Mouse (Mus musculus) neural tube, embryonic 13.5 days (tissue): Measurements from ENCODE around the gene Calcoco1. TPM values are rescaled to one million over a fixed set of nuclear protein-coding genes. Genes with fewer than 3 reads are reported as not detected.
"Not testable (repeated sequence)": the region's sequence is repeated elsewhere in the genome, so short reads cannot be mapped to it uniquely, and the experiment has no call there.

ENCODE experiments used
- ATAC-seq: fragments of 200-750 bp; cut with Nextera tagmentation; 2 replicates; pipeline ENCODE4 v1.8.0; 2017; ENCODE audit warnings: low read depth, mild to moderate bottlenecking, moderate TSS enrichment, moderate library complexity
- H3K27ac ChIP-seq: fragments of 300-500 bp; sonication (generic); replicated peaks from 2 replicates; pipeline ENCODE4 v1.5.1; 2015; ENCODE audit warnings: moderate library complexity, mild to moderate bottlenecking, inconsistent platforms
- H3K27me3 ChIP-seq: fragments of 300-500 bp; sonication (generic); 2 replicates; pipeline ENCODE4 v1.6.1; 2015; ENCODE audit warnings: mild to moderate bottlenecking, inconsistent platforms
- H3K36me3 ChIP-seq: fragments of 300-500 bp; sonication (generic); 2 replicates; pipeline ENCODE4 v1.6.1; 2015; ENCODE audit warnings: mild to moderate bottlenecking, inconsistent platforms
- H3K4me1 ChIP-seq: fragments of 300-500 bp; sonication (generic); replicated peaks from 2 replicates; pipeline ENCODE4 v1.6.1; 2015; ENCODE audit warnings: inconsistent platforms
- H3K4me2 ChIP-seq: fragments of 300-500 bp; sonication (generic); 2 replicates; pipeline ENCODE4 v1.6.1; 2015; ENCODE audit warnings: inconsistent platforms, mild to moderate bottlenecking, moderate library complexity
- H3K4me3 ChIP-seq: fragments of 300-500 bp; sonication (generic); 2 replicates; pipeline ENCODE4 v1.5.1; 2015; ENCODE audit warnings: mild to moderate bottlenecking, inconsistent platforms
- H3K9ac ChIP-seq: fragments of 300-500 bp; sonication (generic); 2 replicates; pipeline ENCODE4 v1.6.1; 2015; ENCODE audit warnings: moderate library complexity, mild to moderate bottlenecking, inconsistent platforms
- H3K9me3 ChIP-seq: fragments of 300-500 bp; sonication (generic); 2 replicates; pipeline ENCODE4 v1.6.1; 2016; ENCODE audit warnings: inconsistent platforms
- WGBS: fragments of 180-500 bp; shearing (Covaris S2); methylation state at CpG from one replicate; pipeline ENCODE4 v1.1.7; 2015; 5-methylcytosine and 5-hydroxymethylcytosine counted together
- polyA plus RNA-seq: library from polyadenylated mRNA; unstranded; fragments of >200 nt; fragmentation: Nextera tagmentation; extraction: Ambion mirVana; gene quantifications from 2 replicates; pipeline ENCODE4 v1.2.1, GENCODE M21; 2015

Calcoco1 gene
- polyA plus RNA-seq, 1 experiment from 2014 or later = 35.7 TPM

- peak; percentile 10; the same call in 1 of the 2 replicates for ATAC-seq
- peaks cover 48% of the 10 kb centered on the region for H3K4me1 ChIP-seq
- peak overlapping the region; percentile 98 for H3K27ac ChIP-seq
- H3K4me3 ChIP-seq = peak overlapping the region; percentile 61
- peak overlapping the region; percentile 84 for H3K4me2 ChIP-seq
- H3K36me3 ChIP-seq = no peaks in the 10 kb centered on the region
- H3K27me3 ChIP-seq = no peaks in the 10 kb centered on the region
- H3K9me3 ChIP-seq = no peaks in the 10 kb centered on the region
- H3K9ac ChIP-seq = 0 out of 2 replicates have a peak overlapping the region, but pooled peaks have one; percentile 34
- 2% methylated on average over 10 of the region's 10 CpGs for WGBS
Observed at GRCm38 (mm10) chr15:102673548-102673947, 48.4 kb downstream of the Calcoco1 start.

DNA sequence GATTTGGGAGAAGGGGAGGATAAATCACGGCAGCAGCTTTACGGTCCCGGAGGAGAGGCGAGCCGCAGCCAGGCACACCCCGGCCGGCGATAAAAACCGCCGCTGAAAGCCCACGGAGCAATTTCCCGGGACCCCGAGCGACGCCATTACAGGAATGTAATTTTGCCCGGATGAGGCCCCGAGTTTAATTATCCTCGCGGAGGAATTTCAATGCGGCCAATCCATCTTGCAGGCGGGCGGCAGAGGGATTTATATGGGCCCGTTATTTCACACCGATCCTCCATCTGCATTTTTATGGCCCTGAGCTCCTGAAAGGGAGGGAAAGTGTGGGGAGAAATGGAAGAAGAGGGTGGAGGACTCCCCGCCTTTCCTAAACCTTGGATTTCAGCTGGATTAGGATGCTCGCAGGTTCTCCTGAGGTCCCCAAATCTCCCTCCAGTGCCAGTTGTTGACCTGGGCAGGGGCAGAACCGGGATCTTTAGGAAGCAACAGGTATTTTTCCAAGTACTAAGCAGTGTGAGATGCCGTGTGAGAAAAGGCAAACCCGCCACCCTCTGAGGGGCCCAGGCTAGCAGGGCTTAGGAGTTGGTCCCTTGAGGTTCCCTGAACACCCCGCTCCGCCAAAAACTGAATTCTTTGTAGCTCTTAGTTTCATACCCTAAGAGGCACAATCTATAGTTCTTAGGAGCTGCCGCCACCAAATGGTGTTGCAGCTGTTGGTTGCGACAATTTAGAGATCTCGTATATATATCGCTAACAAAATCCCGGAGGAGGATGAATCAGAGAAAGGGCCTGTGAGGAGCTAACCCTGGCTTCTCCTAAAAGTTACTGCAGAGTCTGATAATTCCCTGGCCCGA, 49.5 kb downstream of the Calcoco1 start, which contains the start of gene Atp5g2:
Gene Atp5g2, minus strand, starts transcription at position 138 of the 857 bp plus-strand sequence.
- peak within 1 kb of the TSS; percentile 61 for H3K4me3 ChIP-seq
- H3K9ac ChIP-seq = peak within 1 kb of the TSS; percentile 81
- peaks cover 6% of the 10 kb centered on the region for H3K36me3 ChIP-seq
- no peaks in the 10 kb centered on the region for H3K27me3 ChIP-seq
- H3K4me1 ChIP-seq = peaks cover 48% of the 10 kb centered on the region
- 1% methylated on average over 37 of the region's 37 CpGs for WGBS
- peak within 1 kb of the TSS; percentile 84 for H3K4me2 ChIP-seq
- H3K9me3 ChIP-seq = no peaks in the 10 kb centered on the region
- peak within 1 kb of the TSS; percentile 98 for H3K27ac ChIP-seq
- peak; percentile 45 for ATAC-seq

DNA sequence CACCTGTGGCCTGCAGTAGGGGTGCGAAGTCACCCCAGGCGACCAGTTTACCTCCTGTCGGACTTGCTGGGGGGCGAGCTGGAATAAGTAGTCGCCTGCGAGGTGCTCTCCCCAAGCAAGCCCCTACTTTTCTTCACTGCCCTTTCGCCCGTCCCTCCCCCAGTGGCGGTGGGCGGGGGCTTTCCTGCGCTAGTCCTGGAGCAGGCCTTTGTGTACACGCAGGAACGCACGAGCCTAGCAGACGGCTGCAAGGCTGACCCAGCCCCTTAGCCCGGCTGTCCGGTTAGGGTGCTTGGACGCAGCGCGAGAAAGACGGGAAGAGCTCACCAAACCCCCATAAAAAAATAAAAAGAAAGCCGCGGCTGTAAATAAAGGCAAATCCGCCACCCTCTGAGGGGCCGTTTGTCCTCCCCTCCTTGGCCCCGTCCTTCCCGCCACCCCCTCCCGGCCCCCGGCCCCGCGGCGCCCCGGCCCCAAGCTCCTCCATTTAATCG, 50.2 kb downstream of the Calcoco1 start:
- WGBS = 1% methylated on average over 34 of the region's 34 CpGs
- H3K4me3 ChIP-seq = peak overlapping the region; percentile 61

DNA sequence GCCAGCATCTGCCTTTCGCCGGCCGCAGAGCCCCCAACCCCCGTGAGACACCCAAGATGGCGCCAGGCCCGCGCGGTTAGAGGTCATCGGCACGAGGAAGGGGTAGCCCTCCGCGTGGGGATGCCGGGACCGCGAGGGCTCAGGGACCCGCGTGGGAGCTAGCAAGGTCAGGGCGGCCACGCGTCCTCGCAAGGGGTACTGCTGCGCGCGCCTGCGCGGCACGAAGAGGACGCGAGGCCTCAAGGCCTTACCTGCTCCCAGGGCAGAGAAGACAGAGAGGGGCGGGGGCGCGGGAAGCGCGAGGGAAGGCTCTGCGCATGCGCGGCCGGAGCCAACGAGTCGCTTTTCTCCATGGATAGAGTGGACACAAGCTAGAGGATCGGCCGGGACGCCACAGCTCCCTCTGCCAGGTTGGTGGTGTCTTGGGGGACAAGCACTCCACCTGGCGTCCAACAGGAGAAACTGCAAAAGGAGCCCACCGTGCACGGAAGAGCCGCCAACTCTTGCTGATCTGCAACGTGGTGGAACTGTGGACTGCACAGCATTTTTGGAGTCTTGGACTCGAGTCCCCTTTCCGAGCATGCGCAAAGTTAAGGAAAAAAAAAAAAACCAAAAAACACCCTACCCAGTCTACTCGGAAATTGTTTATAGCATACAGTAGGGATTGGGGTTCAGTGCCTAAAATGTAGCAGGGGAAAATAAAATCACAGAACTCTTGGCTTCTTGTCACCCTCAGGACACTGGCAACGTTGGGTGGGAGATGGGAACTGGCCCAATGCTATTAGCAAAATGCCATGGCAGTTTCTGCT, 51.0 kb downstream of the Calcoco1 start:
- H3K4me1 ChIP-seq = peaks cover 48% of the 10 kb centered on the region
- peak; percentile 86 for ATAC-seq
- peak overlapping the region; percentile 92 for H3K9ac ChIP-seq
- WGBS = under 1% methylated on average over 53 of the region's 53 CpGs
- H3K4me2 ChIP-seq = peak overlapping the region; percentile 84
- no peaks in the 10 kb centered on the region for H3K27me3 ChIP-seq
- peak overlapping the region; percentile 61 for H3K4me3 ChIP-seq
- H3K9me3 ChIP-seq = no peaks in the 10 kb centered on the region
- peak overlapping the region; percentile 98 for H3K27ac ChIP-seq
- peaks cover 21% of the 10 kb centered on the region for H3K36me3 ChIP-seq

More for the DNA sequence above, 50.2 kb downstream of the Calcoco1 start:
- ATAC-seq = peak; percentile 71
- Histone ChIP-seq H3K36me3 (peaks cover 13% of the 10 kb centered on the region), H3K4me1 (peaks cover 48% of the 10 kb centered on the region), H3K9ac (peak overlapping the region; percentile 81), H3K9me3 (no peaks in the 10 kb centered on the region), H3K4me2 (peak overlapping the region; percentile 84), H3K27me3 (no peaks in the 10 kb centered on the region), H3K27ac (peak overlapping the region; percentile 98)

DNA sequence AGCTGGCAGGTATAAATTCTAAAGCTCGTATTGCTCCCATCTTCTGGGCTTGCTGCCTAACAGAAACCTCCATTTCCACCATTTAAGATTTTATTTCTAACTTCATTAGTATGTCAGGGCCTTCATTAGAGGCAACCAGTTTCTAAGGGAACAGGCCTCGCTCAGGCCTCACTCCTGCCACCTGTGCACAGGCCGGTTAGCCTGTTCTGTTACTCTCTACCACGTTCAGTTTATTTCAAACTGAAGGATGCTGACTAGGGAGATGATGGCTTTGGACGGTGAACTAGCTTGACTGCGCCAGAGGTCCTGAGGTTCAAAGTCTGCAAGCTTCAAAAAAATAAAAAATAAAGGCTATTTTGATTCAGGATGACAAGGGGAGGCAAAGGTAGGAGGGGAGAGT, 51.7 kb downstream of the Calcoco1 start:
- Histone ChIP-seq H3K4me2 (peak overlapping the region; percentile 84), H3K36me3 (peaks cover 28% of the 10 kb centered on the region), H3K27ac (peak overlapping the region; percentile 98), H3K4me1 (peaks cover 48% of the 10 kb centered on the region), H3K9ac (peak overlapping the region; percentile 92), H3K9me3 (no peaks in the 10 kb centered on the region), H3K27me3 (no peaks in the 10 kb centered on the region), H3K4me3 (peak overlapping the region; percentile 61)
- 12% methylated on average over 6 of the region's 6 CpGs for WGBS
- no peak for ATAC-seq

DNA sequence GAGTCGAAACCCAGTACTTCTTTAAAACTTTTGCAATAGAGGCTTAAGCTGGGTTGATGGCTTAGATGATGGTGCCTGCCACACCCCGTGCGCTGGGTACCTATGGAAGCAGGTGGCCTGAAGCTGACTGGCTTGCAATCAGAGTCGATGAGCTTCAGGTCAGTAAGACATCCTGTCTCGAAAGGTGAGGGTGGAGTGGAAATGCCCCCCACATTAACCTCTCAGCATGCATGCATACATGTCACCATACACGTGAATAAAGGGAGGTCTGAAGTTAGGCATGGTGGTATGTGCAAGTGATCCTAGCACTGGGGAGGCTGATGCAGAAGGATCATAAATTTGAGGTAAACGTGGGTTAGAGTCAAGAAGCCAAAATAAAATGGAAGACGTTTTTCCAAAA, 52.4 kb downstream of the Calcoco1 start:
- no peaks in the 10 kb centered on the region for H3K9me3 ChIP-seq
- 87% methylated on average over 8 of the region's 8 CpGs for WGBS
- 0 out of 2 replicates have a peak overlapping the region, but pooled peaks have one; percentile 61 for H3K4me3 ChIP-seq
- no peak overlapping the region for H3K27ac ChIP-seq
- peak overlapping the region; percentile 92; the same call in 1 of the 2 replicates for H3K9ac ChIP-seq
- peaks cover 48% of the 10 kb centered on the region for H3K4me1 ChIP-seq
- peak overlapping the region; percentile 84 for H3K4me2 ChIP-seq
- H3K27me3 ChIP-seq = no peaks in the 10 kb centered on the region
- H3K36me3 ChIP-seq = peaks cover 35% of the 10 kb centered on the region
- no peak for ATAC-seq

GRCm38 (mm10) chr15:102665494-102665893, 56.5 kb downstream of the Calcoco1 start:
- H3K27me3 ChIP-seq = no peaks in the 10 kb centered on the region
- no peak for ATAC-seq
- 62% methylated on average over 4 of the region's 4 CpGs for WGBS
- H3K9ac ChIP-seq = no peak overlapping the region
- no peak overlapping the region for H3K4me2 ChIP-seq
- peaks cover 15% of the 10 kb centered on the region for H3K4me1 ChIP-seq
- no peak overlapping the region for H3K27ac ChIP-seq
- H3K4me3 ChIP-seq = no peak overlapping the region
- peaks cover 69% of the 10 kb centered on the region for H3K36me3 ChIP-seq
- H3K9me3 ChIP-seq = no peaks in the 10 kb centered on the region

DNA sequence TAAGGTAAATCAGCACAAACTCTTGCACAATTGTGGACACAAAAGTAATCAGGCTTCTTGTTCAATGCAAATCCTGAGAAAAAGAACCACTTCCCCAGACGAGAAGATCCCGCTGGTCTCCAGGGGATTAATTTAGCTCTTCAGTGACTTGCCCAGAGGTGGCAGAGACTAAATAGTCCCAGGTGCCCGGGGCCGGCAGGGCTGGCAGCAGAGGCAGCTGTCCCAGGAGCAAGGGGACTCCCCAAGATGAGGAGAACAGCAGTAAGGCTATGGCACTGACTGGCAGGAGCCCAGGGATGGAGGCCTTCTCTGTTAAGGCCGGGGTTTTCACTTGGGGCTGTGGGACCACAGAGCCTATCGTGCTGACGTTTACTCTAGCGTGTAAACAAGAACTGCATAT, 58.2 kb downstream of the Calcoco1 start:
- ATAC-seq = no peak
- Histone ChIP-seq H3K27ac (no peak overlapping the region), H3K27me3 (no peaks in the 10 kb centered on the region), H3K4me2 (no peak overlapping the region), H3K4me3 (no peak overlapping the region), H3K36me3 (peaks cover 71% of the 10 kb centered on the region), H3K9ac (no peak overlapping the region), H3K9me3 (no peaks in the 10 kb centered on the region), H3K4me1 (no peaks in the 10 kb centered on the region)
- 95% methylated on average over 8 of the region's 8 CpGs for WGBS

DNA sequence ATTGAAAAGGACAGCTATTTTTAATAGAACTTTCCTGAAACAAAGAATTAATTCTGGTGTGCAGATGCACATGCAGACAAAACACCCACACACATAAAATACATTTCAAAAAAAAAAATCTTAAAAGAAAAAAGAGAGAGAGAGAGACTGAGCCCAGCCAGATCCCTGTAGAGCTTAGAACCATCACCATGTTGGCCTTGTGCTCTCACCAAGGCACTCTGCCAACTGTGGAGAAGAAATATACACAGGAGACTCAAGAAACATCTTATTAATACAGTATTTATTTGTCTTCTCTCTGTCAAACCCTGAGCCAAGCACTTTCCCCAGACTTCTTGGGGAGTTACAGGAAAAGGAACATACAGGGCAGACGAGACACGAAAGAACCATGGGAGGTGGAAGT, 59.4 kb downstream of the Calcoco1 start:
- H3K36me3 ChIP-seq = peaks cover 66% of the 10 kb centered on the region
- not testable (repeated sequence) for H3K4me2 ChIP-seq, H3K4me1 ChIP-seq, ATAC-seq, H3K9ac ChIP-seq, H3K4me3 ChIP-seq, H3K9me3 ChIP-seq, H3K27me3 ChIP-seq, H3K27ac ChIP-seq
- no CpG with 5 or more reads among the region's 2 CpGs for WGBS

GRCm38 (mm10) chr15:102657926-102658381, 64.0 kb downstream of the Calcoco1 start:
- Histone ChIP-seq H3K36me3 (peaks cover 20% of the 10 kb centered on the region), H3K4me2 (no peak overlapping the region), H3K27me3 (no peaks in the 10 kb centered on the region), H3K4me3 (no peak overlapping the region), H3K9ac (no peak overlapping the region), H3K27ac (peak overlapping the region; percentile 82), H3K4me1 (peaks cover 25% of the 10 kb centered on the region), H3K9me3 (no peaks in the 10 kb centered on the region)
- WGBS = 47% methylated on average over 3 of the region's 3 CpGs
- no peak for ATAC-seq
